27 mouse cellular contexts compared by ENCODE assay signal in genomic region chr3:51849462-51849861, GRCm38 (mm10).
DNase-seq lines count a peak whose midpoint lies in the region; ATAC-seq and TF ChIP-seq lines count a peak whose summit lies in the region.
"Had no signal": no experiment of that assay in that cellular context is flagged by ENCODE, and none has a peak within 500 bp of the region (broad histone marks: within the 10 kb centered on the region; RNA-seq: fewer than 3 reads in every experiment).

No protein-coding gene starts in this region.

- peak; percentile 47; the same call in 1 of the 2 replicates for ATAC-seq in heart, postnatal 0 days (ENCODE audit: insufficient read depth, low read depth)
- ATAC-seq in lung, embryonic 16.5 days (ENCODE audit: low read depth), result peak; percentile 50
- ATAC-seq in stomach, embryonic 16.5 days (ENCODE audit: insufficient read depth, low FRiP score), result peak; percentile 37; the same call in 1 of the 2 replicates
- ATAC-seq in megakaryocyte-erythroid progenitor cell, adult 5-6 weeks (replicated peaks; ENCODE audit: low FRiP score, low TSS enrichment, poor library complexity, severe bottlenecking), result no peak
- ATAC-seq: forebrain, embryonic 15.5 days; midbrain, embryonic 15.5 days had no signal

- no peak overlapping the region for H3K4me3 ChIP-seq in heart, embryonic 10.5 days
- no peak overlapping the region for H3K4me3 ChIP-seq in heart, postnatal 0 days (ENCODE audit: low read depth, low read length)
- no peak overlapping the region for H3K4me3 ChIP-seq in lung, embryonic 16.5 days (ENCODE audit: low read length)
- H3K4me3 ChIP-seq in lung, adult 2 months (replicated peaks; ENCODE audit: extremely low read depth, low read depth, low read length), result no peak overlapping the region
- no peak overlapping the region for H3K4me3 ChIP-seq in stomach, embryonic 16.5 days (replicated peaks; ENCODE audit: low read length)
- H3K4me3 ChIP-seq: embryonic facial prominence, embryonic 15.5 days; forebrain, embryonic 15.5 days; limb, embryonic 10.5 days; liver, embryonic 15.5 days; megakaryocyte, embryonic 14.5 days; midbrain, embryonic 15.5 days; myocyte; neural tube, embryonic 13.5 days had no signal

- WGBS in heart, embryonic 10.5 days, result 57% methylated on average over 6 of the region's 6 CpGs
- WGBS in heart, postnatal 0 days, result 49% methylated on average over 6 of the region's 6 CpGs
- WGBS in lung, embryonic 16.5 days, result 39% methylated on average over 6 of the region's 6 CpGs
- WGBS in lung, adult 2 months, result 33% methylated on average over 6 of the region's 6 CpGs
- 31% methylated on average over 6 of the region's 6 CpGs for WGBS in stomach, embryonic 16.5 days

- H3K27ac ChIP-seq in heart, embryonic 10.5 days, result peak overlapping the region; percentile 70; the same call in 1 of the 2 replicates
- no peak overlapping the region for H3K27ac ChIP-seq in heart, postnatal 0 days (ENCODE audit: low read depth)
- H3K27ac ChIP-seq in lung, embryonic 16.5 days (ENCODE audit: low read length), result peak overlapping the region; percentile 59; the same call in 1 of the 2 replicates
- peak overlapping the region; percentile 3; the same call in 1 of the 2 replicates for H3K27ac ChIP-seq in stomach, embryonic 16.5 days (ENCODE audit: low read length)
- H3K27ac ChIP-seq: embryonic facial prominence, embryonic 15.5 days; forebrain, embryonic 15.5 days; limb, embryonic 10.5 days; liver, embryonic 15.5 days; midbrain, embryonic 15.5 days had no signal

- no peak overlapping the region for H3K9ac ChIP-seq in heart, postnatal 0 days (replicated peaks; ENCODE audit: low read depth, low read length)
- no peak overlapping the region for H3K9ac ChIP-seq in lung, embryonic 16.5 days (ENCODE audit: low read length)
- H3K9ac ChIP-seq in stomach, embryonic 16.5 days (ENCODE audit: low read length), result no peak overlapping the region
- H3K9ac ChIP-seq: embryonic facial prominence, embryonic 15.5 days; forebrain, embryonic 15.5 days; liver, embryonic 15.5 days; midbrain, embryonic 15.5 days had no signal

- TF ChIP-seq POLR2A in lung, adult 2 months (IDR thresholded peaks at IDR 0.05; ENCODE audit: borderline replicate concordance, extremely low read depth, low read depth, low read length), result no peak

- no peak for TF ChIP-seq EP300 in heart, postnatal 0 days (IDR thresholded peaks at IDR 0.05; ENCODE audit: low read depth)

- H3K36me3 ChIP-seq in heart, embryonic 10.5 days, result no peaks in the 10 kb centered on the region
- H3K36me3 ChIP-seq in heart, postnatal 0 days (replicated peaks; ENCODE audit: control insufficient read depth, insufficient read depth, low read length), result no peaks in the 10 kb centered on the region
- no peaks in the 10 kb centered on the region for H3K36me3 ChIP-seq in lung, embryonic 16.5 days (ENCODE audit: control insufficient read depth, insufficient read depth, low read length)
- no peaks in the 10 kb centered on the region for H3K36me3 ChIP-seq in stomach, embryonic 16.5 days (ENCODE audit: control insufficient read depth, insufficient read depth, low read length)
- H3K36me3 ChIP-seq: embryonic facial prominence, embryonic 15.5 days; forebrain, embryonic 15.5 days; limb, embryonic 10.5 days; liver, embryonic 15.5 days; midbrain, embryonic 15.5 days; neural tube, embryonic 13.5 days had no signal

- no peaks in the 10 kb centered on the region for H3K27me3 ChIP-seq in heart, embryonic 10.5 days (ENCODE audit: insufficient read depth, poor library complexity, severe bottlenecking)
- H3K27me3 ChIP-seq in heart, postnatal 0 days (ENCODE audit: control insufficient read depth, insufficient read depth, low read length), result no peaks in the 10 kb centered on the region
- no peaks in the 10 kb centered on the region for H3K27me3 ChIP-seq in lung, embryonic 16.5 days (ENCODE audit: control insufficient read depth, insufficient read depth, low read depth, low read length)
- no peaks in the 10 kb centered on the region for H3K27me3 ChIP-seq in stomach, embryonic 16.5 days (ENCODE audit: control insufficient read depth, insufficient read depth, low read length)
- H3K27me3 ChIP-seq: embryonic facial prominence, embryonic 15.5 days; forebrain, embryonic 15.5 days; liver, embryonic 15.5 days; midbrain, embryonic 15.5 days; neural tube, embryonic 13.5 days had no signal

- peaks cover 19% of the 10 kb centered on the region for H3K4me1 ChIP-seq in heart, embryonic 10.5 days
- H3K4me1 ChIP-seq in heart, postnatal 0 days (ENCODE audit: control insufficient read depth, insufficient read depth), result no peaks in the 10 kb centered on the region; the same call in 1 of the 2 replicates
- H3K4me1 ChIP-seq in lung, embryonic 16.5 days (replicated peaks; ENCODE audit: control insufficient read depth, insufficient read depth, low read length), result peaks cover 11% of the 10 kb centered on the region
- H3K4me1 ChIP-seq in lung, adult 2 months (ENCODE audit: control insufficient read depth, insufficient read depth, low read length), result no peaks in the 10 kb centered on the region; the same call in 1 of the 2 replicates
- H3K4me1 ChIP-seq in stomach, embryonic 16.5 days (ENCODE audit: control insufficient read depth, insufficient read depth, low read length), result peaks cover 8% of the 10 kb centered on the region
- H3K4me1 ChIP-seq: limb, embryonic 10.5 days; liver, embryonic 15.5 days; megakaryocyte, embryonic 14.5 days had no signal

- H3K4me2 ChIP-seq in heart, postnatal 0 days (ENCODE audit: low read depth, low read length), result no peak overlapping the region
- H3K4me2 ChIP-seq in lung, embryonic 16.5 days (ENCODE audit: low read depth, low read length), result peak overlapping the region; percentile 24; the same call in 1 of the 2 replicates
- H3K4me2 ChIP-seq in stomach, embryonic 16.5 days (ENCODE audit: low read depth, low read length), result no peak overlapping the region
- H3K4me2 ChIP-seq: embryonic facial prominence, embryonic 15.5 days; forebrain, embryonic 15.5 days; liver, embryonic 15.5 days; midbrain, embryonic 15.5 days; neural tube, embryonic 13.5 days had no signal

- no peak for TF ChIP-seq CTCF in heart, postnatal 0 days (IDR thresholded peaks at IDR 0.05; ENCODE audit: low read depth)
- TF ChIP-seq CTCF in lung, adult 2 months (IDR thresholded peaks at IDR 0.05; ENCODE audit: insufficient read depth, low read length), result no peak

- no peak for DNase-seq in heart, embryonic 10.5 days (ENCODE audit: low spot score)
- no peak for DNase-seq in heart, postnatal 4 days
- peak; percentile 16 for DNase-seq in heart, postnatal 0 days (ENCODE audit: low spot score)
- DNase-seq in heart, postnatal 14 days, result no peak
- no peak for DNase-seq in lung, adult 2 months
- DNase-seq: adrenal gland, postnatal 14 days; cerebellum, adult 8-10 months; gastrocnemius, postnatal 10 days; kidney, adult 8-10 months; kidney, postnatal 10 days; liver; lung, postnatal 14 days; right cerebral cortex, adult 18-20 months; right cerebral cortex, postnatal 4 days; thymus, adult 18-20 months; thymus, postnatal 36 days had no signal

- H3K9me3 ChIP-seq in heart, embryonic 10.5 days, result no peaks in the 10 kb centered on the region
- H3K9me3 ChIP-seq in heart, postnatal 0 days (replicated peaks; ENCODE audit: control insufficient read depth, low read length), result no peaks in the 10 kb centered on the region
- no peaks in the 10 kb centered on the region for H3K9me3 ChIP-seq in lung, embryonic 16.5 days (ENCODE audit: control insufficient read depth, low read length)
- 0 out of 2 replicates have a peak, but pooled peaks cover 3% of the 10 kb centered on the region for H3K9me3 ChIP-seq in stomach, embryonic 16.5 days (replicated peaks; ENCODE audit: control insufficient read depth, low read length)
- H3K9me3 ChIP-seq: embryonic facial prominence, embryonic 15.5 days; forebrain, embryonic 15.5 days; limb, embryonic 10.5 days; liver, embryonic 15.5 days; midbrain, embryonic 15.5 days; neural tube, embryonic 13.5 days had no signal

- intact Hi-C loops in heart, postnatal 14 days (cut with DNase I), result no loop called here
